Comparison of ENCODE assay signal across 14 mouse cellular contexts in the genomic region with DNA sequence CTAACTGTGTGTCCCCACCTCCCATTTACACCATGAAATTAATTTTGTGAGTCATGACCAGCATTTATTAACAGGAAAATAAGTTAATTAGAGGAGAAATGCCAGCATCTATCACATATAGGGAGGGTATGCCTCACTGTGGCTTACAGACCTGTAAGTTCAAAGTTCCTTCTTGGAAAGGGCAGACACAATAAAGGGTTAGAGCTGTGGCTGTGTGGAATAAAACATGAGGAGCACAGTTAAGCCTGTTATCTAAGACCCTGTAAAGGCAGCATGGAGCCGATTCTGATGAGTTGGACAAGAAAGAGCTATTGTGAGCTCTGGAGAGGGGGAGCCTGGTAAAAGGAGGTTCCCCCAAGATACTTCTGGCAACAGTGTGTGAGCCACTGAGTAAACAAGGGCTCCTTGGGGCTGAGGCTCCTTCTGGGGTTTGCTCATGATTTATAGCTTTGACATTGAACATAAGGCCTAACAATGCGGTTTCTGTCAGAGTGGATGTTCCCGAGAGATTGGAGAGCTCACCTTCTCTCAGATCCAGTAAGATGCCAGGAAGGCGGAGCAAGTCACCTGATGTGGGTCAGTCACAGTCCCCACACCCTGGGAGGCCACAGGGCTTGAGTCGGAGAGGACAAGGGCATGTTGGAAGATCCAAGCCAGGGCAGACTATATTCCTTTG. TPM values are rescaled to one million over a fixed set of nuclear protein-coding genes. Genes with fewer than 3 reads are reported as not detected.
"Had no signal": no experiment of that assay in that cellular context is flagged by ENCODE, and none has a peak within 500 bp of the region (broad histone marks: within the 10 kb centered on the region; RNA-seq: fewer than 3 reads in every experiment).

No protein-coding gene starts in this region.

- H3K27me3 ChIP-seq: liver, embryonic 13.5 days; neural tube, embryonic 12.5 days had no signal

- H3K27ac ChIP-seq: left cerebral cortex, adult 2 months; limb, embryonic 12.5 days; liver, embryonic 13.5 days; macrophage; neural tube, embryonic 12.5 days had no signal

- H3K36me3 ChIP-seq: limb, embryonic 12.5 days; liver, embryonic 13.5 days; neural tube, embryonic 12.5 days had no signal

- DNase-seq: kidney, adult 18-20 months; kidney, postnatal 10 days; kidney, postnatal 4 days; liver; liver, embryonic 13.5 days; liver, postnatal 0 days; midbrain, embryonic 14.5 days; thymus, adult 2 months; thymus, postnatal 4 days had no signal

- H3K4me3 ChIP-seq: left cerebral cortex, adult 2 months; limb, embryonic 12.5 days; liver, embryonic 13.5 days; megakaryocyte, embryonic 14.5 days; neural tube, embryonic 12.5 days had no signal

- H3K4me2 ChIP-seq: limb, embryonic 12.5 days; liver, embryonic 13.5 days; neural tube, embryonic 12.5 days had no signal

- H3K9ac ChIP-seq: limb, embryonic 12.5 days; liver, embryonic 13.5 days; liver, postnatal 0 days; neural tube, embryonic 12.5 days had no signal

- H3K9me3 ChIP-seq: limb, embryonic 12.5 days; liver, embryonic 13.5 days; megakaryocyte, embryonic 14.5 days; neural tube, embryonic 12.5 days had no signal

RNA-seq across cellular contexts. Expression of gene Thsd4, which starts 20.2 kb away (rescaled TPM):
- polyA plus RNA-seq: macrophage had no signal
